Mouse (Mus musculus) hindbrain, embryonic 14.5 days (tissue): ENCODE results near the gene Dnajc5. TPM values are rescaled to one million over a fixed set of nuclear protein-coding genes. Genes with fewer than 3 reads are reported as not detected.
A peak's percentile ranks its signal among the peaks of the same experiment; 100 is the strongest.

Source experiments
- ATAC-seq: fragments of 200-750 bp; cut with Nextera tagmentation; 2 replicates; pipeline ENCODE4 v1.8.0; 2017; ENCODE audit warnings: moderate number of reproducible peaks, mild to moderate bottlenecking, moderate TSS enrichment, moderate library complexity; ENCODE audit not compliant: low FRiP score
- DNase-seq: peaks from one replicate; pipeline ENCODE4 v3.0.0-alpha.2; 2015; ENCODE audit warnings: low spot score
- H3K27ac ChIP-seq: fragments of 300-500 bp; sonication (generic); 2 replicates; pipeline ENCODE4 v1.5.1; 2014; ENCODE audit warnings: mild to moderate bottlenecking, moderate library complexity
- H3K27me3 ChIP-seq: fragments of 300-500 bp; sonication (generic); 2 replicates; pipeline ENCODE4 v1.6.1; 2014; ENCODE audit warnings: mild to moderate bottlenecking, low read length, mixed read lengths; ENCODE audit not compliant: control insufficient read depth, insufficient read depth
- H3K36me3 ChIP-seq: fragments of 300-500 bp; sonication (generic); replicated peaks from 2 replicates; pipeline ENCODE4 v1.6.1; 2014; ENCODE audit not compliant: control insufficient read depth, insufficient read depth
- H3K4me1 ChIP-seq: fragments of 300-500 bp; sonication (generic); replicated peaks from 2 replicates; pipeline ENCODE4 v1.6.1; 2014; ENCODE audit warnings: antibody characterized with exemption, low read length, mixed read lengths; ENCODE audit not compliant: control insufficient read depth, insufficient read depth
- H3K4me2 ChIP-seq: fragments of 300-500 bp; sonication (generic); replicated peaks from 2 replicates; pipeline ENCODE4 v1.6.1; 2014; ENCODE audit warnings: mild to moderate bottlenecking, moderate library complexity
- H3K4me3 ChIP-seq: fragments of 300-500 bp; sonication (generic); replicated peaks from 2 replicates; pipeline ENCODE4 v1.5.1; 2014; ENCODE audit warnings: mild to moderate bottlenecking, low read length
- H3K9ac ChIP-seq: fragments of 300-500 bp; sonication (generic); 2 replicates; pipeline ENCODE4 v1.6.1; 2014
- H3K9me3 ChIP-seq: fragments of 300-500 bp; sonication (generic); 2 replicates; pipeline ENCODE4 v1.6.1; 2016; ENCODE audit warnings: low read length; ENCODE audit not compliant: control insufficient read depth
- WGBS: fragments of 180-500 bp; shearing (Covaris S2); extraction: QIAGEN DNeasy Blood & Tissue Kit; methylation state at CpG from one replicate; pipeline ENCODE4 v1.1.7; 2014; 5-methylcytosine and 5-hydroxymethylcytosine counted together
- microRNA-seq: library from miRNA; unstranded; fragments of <30 nt; microRNA quantifications from one replicate; pipeline ENCODE4, GENCODE M21; 2016
- polyA plus RNA-seq: library from polyadenylated mRNA; unstranded; fragments of >200 nt; fragmentation: Nextera tagmentation; extraction: Ambion mirVana; gene quantifications from 2 replicates; pipeline ENCODE4 v1.2.1, GENCODE M21; 2014

Dnajc5 gene
- polyA plus RNA-seq, 1 experiment from 2014 or later: 234 TPM

DNA sequence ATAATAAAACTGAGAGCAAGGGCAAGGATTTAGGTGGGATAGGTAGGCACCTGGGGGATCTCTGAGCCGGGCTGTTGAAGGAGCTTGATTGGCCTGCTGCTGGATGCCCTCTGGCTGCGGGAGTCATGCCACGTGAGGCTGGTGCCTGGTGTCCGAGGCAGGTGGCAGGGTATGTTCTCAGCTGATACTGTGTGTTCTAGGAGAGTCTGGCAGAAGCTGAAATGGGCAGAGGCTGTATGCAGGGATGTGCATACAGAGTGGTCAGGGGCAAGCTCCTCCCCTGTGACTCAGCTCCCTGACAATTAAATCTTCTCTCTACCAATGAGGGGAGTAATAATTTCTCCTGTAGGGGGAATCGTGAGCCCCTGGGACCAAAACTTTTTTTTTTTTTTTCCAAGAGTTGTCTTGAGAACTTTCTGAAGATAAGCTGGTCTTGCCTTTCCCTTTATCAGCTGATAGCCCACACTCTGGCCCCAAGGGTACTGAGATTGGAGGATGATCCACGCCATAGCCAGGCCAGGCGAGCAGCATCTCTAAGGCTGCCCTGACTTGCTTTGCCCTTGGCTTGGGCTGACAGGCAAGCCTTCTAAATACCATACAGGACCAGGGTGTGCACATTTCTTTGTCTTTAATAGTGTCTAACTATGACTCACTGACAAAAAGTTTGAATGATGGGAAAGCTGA lies 77.2 kb downstream of the Dnajc5 start:
- WGBS: 75% methylated on average over 7 of the region's 7 CpGs
- H3K4me3 ChIP-seq: peak overlapping the region; percentile 81
- peaks cover 17% of the 10 kb centered on the region for H3K36me3 ChIP-seq
- no peak for DNase-seq
- no peak overlapping the region for H3K27ac ChIP-seq
- no peak overlapping the region for H3K9ac ChIP-seq
- H3K9me3 ChIP-seq: no peaks in the 10 kb centered on the region
- peaks cover 39% of the 10 kb centered on the region for H3K4me1 ChIP-seq
- no peaks in the 10 kb centered on the region for H3K27me3 ChIP-seq
- no peak for ATAC-seq
- H3K4me2 ChIP-seq: peak overlapping the region; percentile 73

- DNase-seq (peak; percentile 65), ATAC-seq (peak; percentile 61)
- H3K27me3 ChIP-seq: no peaks in the 10 kb centered on the region
- peaks cover 42% of the 10 kb centered on the region for H3K4me1 ChIP-seq
- H3K36me3 ChIP-seq: peaks cover 17% of the 10 kb centered on the region
- H3K9ac ChIP-seq: peak within 1 kb of the TSS; percentile 91
- H3K4me3 ChIP-seq: peak within 1 kb of the TSS; percentile 81
- H3K9me3 ChIP-seq: no peaks in the 10 kb centered on the region
- WGBS: 2% methylated on average over 69 of the region's 71 CpGs
- peak within 1 kb of the TSS; percentile 73 for H3K4me2 ChIP-seq
- H3K27ac ChIP-seq: peak within 1 kb of the TSS; percentile 94
Observed at GRCm38 (mm10) chr2:181598454-181599351, 78.4 kb downstream of the Dnajc5 start, which contains the start of gene Samd10. Gene Samd10, minus strand, starts transcription at chr2:181599212.

DNA sequence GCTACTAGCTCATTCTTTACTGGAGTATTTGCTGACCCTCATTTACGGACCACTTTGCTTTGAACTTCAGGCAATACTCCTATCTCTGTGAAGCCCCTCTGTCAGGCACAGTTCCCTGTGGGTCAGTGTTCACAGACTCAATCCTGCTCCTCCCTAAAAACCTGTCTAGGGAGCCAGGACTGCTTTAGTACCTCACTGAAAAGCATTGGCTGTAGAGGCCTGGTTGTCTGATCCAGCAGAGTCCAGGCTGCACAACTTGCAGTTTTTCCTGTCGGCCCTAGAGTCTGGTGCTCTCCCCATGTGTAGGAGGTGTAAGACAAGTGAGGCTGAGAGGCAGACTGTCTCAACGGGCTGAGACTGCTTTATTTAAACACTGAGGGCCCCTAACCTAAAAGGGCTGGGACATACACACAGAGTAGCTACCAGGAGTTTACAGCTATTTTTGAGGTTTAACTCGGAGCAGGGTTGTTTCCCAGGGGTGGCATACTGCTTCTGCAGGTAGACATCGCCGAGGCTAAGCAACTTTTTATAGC lies 80.0 kb downstream of the Dnajc5 start:
- Histone ChIP-seq H3K4me3 (peak overlapping the region; percentile 80), H3K36me3 (peaks cover 15% of the 10 kb centered on the region), H3K27me3 (no peaks in the 10 kb centered on the region), H3K9me3 (no peaks in the 10 kb centered on the region), H3K27ac (peak overlapping the region; percentile 88), H3K9ac (peak overlapping the region; percentile 89), H3K4me2 (peak overlapping the region; percentile 85), H3K4me1 (peaks cover 42% of the 10 kb centered on the region)
- DNase-seq: no peak
- 74% methylated on average over 6 of the region's 6 CpGs for WGBS
- no peak for ATAC-seq

DNA sequence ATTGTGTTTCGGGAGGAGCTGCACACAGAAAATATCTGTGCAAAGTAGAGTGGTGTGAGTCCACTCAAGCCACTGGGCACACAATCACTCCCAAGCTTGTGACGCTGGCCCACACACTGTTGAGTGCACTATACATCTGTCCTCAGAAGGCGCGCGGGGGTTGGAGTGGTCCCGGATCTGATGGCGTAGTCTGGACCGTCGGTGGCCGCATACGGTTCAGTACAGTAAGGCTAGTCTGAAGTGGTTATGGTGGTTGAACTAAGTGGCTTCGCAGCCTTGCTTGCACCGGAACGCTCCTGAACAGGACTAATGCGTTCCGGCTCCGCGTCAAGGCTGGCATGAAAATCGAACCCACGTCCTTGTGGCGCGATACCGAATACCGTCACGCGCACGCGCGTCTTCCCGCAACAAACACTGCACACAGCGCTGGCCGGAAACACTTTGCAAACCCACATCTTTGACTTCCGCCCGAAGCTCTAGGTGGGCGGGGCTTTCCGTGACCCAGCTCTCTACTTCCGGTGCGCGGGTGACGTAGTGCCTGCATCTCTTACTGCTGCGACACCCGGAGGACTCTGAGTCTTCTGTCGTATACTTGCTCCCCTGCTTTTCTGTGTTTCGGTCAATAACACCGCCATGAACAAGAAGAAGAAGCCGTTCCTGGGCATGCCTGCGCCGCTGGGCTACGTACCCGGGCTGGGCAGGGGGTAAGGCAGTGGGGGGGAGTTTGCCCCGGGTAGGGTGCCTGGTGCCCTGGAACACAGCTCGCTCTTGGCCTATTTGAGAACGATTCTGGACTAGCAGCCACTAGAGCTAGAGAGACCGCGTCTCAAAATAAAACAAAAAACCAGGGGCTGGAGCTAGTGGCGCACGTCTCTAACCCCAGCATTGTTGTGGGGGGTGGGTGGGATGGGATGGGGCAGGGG lies 80.8 kb downstream of the Dnajc5 start:
- Histone ChIP-seq H3K27ac (peak overlapping the region; percentile 88), H3K4me2 (peak overlapping the region; percentile 85), H3K9me3 (no peaks in the 10 kb centered on the region), H3K9ac (peak overlapping the region; percentile 89), H3K4me1 (peaks cover 42% of the 10 kb centered on the region), H3K27me3 (no peaks in the 10 kb centered on the region), H3K36me3 (peaks cover 7% of the 10 kb centered on the region), H3K4me3 (peak overlapping the region; percentile 80)
- ATAC-seq (peak; percentile 93), DNase-seq (peak; percentile 98)
- 1% methylated on average over 57 of the region's 57 CpGs for WGBS

DNA sequence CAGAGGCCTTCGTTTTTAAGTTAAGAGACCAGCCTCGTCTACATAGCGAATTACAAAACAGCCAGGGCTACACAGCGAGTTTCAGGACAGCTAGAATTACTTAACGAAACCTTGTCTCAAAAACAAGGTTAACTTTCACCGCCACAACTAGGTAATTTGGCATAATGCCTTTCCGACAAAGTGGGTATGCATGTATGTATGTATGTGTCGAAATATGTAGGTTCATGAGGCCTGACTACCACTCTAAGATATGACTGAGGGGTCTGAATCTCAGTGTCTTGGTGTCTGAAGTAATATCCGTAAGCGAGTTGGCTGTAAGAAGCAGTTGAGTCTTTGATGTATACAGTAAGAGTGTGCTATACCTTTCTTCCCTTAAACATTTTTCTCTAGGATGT lies 81.5 kb downstream of the Dnajc5 start:
- H3K4me1 ChIP-seq: peaks cover 42% of the 10 kb centered on the region
- peaks cover 2% of the 10 kb centered on the region; the same call in 1 of the 2 replicates for H3K36me3 ChIP-seq
- WGBS: 30% methylated on average over 10 of the region's 10 CpGs
- H3K27me3 ChIP-seq: no peaks in the 10 kb centered on the region
- no peaks in the 10 kb centered on the region for H3K9me3 ChIP-seq
- H3K27ac ChIP-seq: peak overlapping the region; percentile 84
- H3K4me2 ChIP-seq: peak overlapping the region; percentile 85
- H3K9ac ChIP-seq: peak overlapping the region; percentile 89
- no peak for DNase-seq
- ATAC-seq: no peak
- peak overlapping the region; percentile 80 for H3K4me3 ChIP-seq

- Histone ChIP-seq H3K27me3 (no peaks in the 10 kb centered on the region), H3K4me3 (peak overlapping the region; percentile 80; the same call in 1 of the 2 replicates), H3K4me2 (peak overlapping the region; percentile 85), H3K4me1 (peaks cover 41% of the 10 kb centered on the region), H3K36me3 (0 out of 2 replicates have a peak, but pooled peaks cover 4% of the 10 kb centered on the region), H3K9ac (peak overlapping the region; percentile 89; the same call in 1 of the 2 replicates), H3K9me3 (no peaks in the 10 kb centered on the region), H3K27ac (no peak overlapping the region)
- DNase-seq (no peak), ATAC-seq (no peak)
- WGBS: 85% methylated on average over 4 of the region's 4 CpGs
Observed at GRCm38 (mm10) chr2:181602367-181602766, 82.1 kb downstream of the Dnajc5 start.

Small RNA genes lying within 50 kb of the gene (microRNA-seq; reads per million reads assigned to microRNA genes)
- gene Mir7006: not detected

Other genes with a start within 250 kb of the Dnajc5 start
- gene Gmeb2, start 232.4 kb upstream of the Dnajc5 start, polyA plus RNA-seq: 16.7 and 18.0 TPM in 2 replicates
- 1,468 and 1,594 TPM in 2 replicates for gene Stmn3, start 206.0 kb upstream of the Dnajc5 start, polyA plus RNA-seq
- gene Rtel1, start 200.7 kb upstream of the Dnajc5 start, polyA plus RNA-seq: 39.9 and 40.8 TPM in 2 replicates
- gene Zgpat, start 155.6 kb upstream of the Dnajc5 start, polyA plus RNA-seq: 66.7 and 67.6 TPM in 2 replicates
- gene Arfrp1, start 155.1 kb upstream of the Dnajc5 start, polyA plus RNA-seq: 62.3 and 63.3 TPM in 2 replicates
- 39.7 and 47.4 TPM in 2 replicates for gene Lime1, start 140.4 kb upstream of the Dnajc5 start, polyA plus RNA-seq
- gene Zbtb46, start 61.1 kb upstream of the Dnajc5 start, polyA plus RNA-seq: 19.2 and 20.2 TPM in 2 replicates
- gene Abhd16b, start 27.3 kb upstream of the Dnajc5 start, polyA plus RNA-seq: not detected in 2 replicates
- 105 and 109 TPM in 2 replicates for gene Tpd52l2, start 23.3 kb upstream of the Dnajc5 start, polyA plus RNA-seq
- gene Uckl1, start 64.4 kb downstream of the Dnajc5 start, polyA plus RNA-seq: 57.2 and 60.7 TPM in 2 replicates
- gene Prpf6, start 71.4 kb downstream of the Dnajc5 start, polyA plus RNA-seq: 53.9 and 58.2 TPM in 2 replicates
- 68.3 and 86.2 TPM in 2 replicates for gene Zfp512b, start 72.3 kb downstream of the Dnajc5 start, polyA plus RNA-seq
- gene Samd10, start 78.7 kb downstream of the Dnajc5 start, polyA plus RNA-seq: 192 and 211 TPM in 2 replicates
- 0.27 TPM in 1 of 2 replicates, not detected in the other for gene Gm29797, start 136.5 kb downstream of the Dnajc5 start, polyA plus RNA-seq
- 19.3 and 20.9 TPM in 2 replicates for gene Sox18, start 151.2 kb downstream of the Dnajc5 start, polyA plus RNA-seq
- 40.6 and 50.4 TPM in 2 replicates for gene Tcea2, start 159.8 kb downstream of the Dnajc5 start, polyA plus RNA-seq
- gene Rgs19, start 173.5 kb downstream of the Dnajc5 start, polyA plus RNA-seq: 69.0 and 73.0 TPM in 2 replicates
- gene Lkaaear1, start 178.0 kb downstream of the Dnajc5 start, polyA plus RNA-seq: not detected in 2 replicates
- 102 and 108 TPM in 2 replicates for gene Oprl1, start 194.5 kb downstream of the Dnajc5 start, polyA plus RNA-seq
- 16.1 and 18.1 TPM in 2 replicates for gene Myt1, start 242.8 kb downstream of the Dnajc5 start, polyA plus RNA-seq